Mouse (Mus musculus): Measurements from ENCODE around the gene Prdm10. TPM values are rescaled to one million over a fixed set of nuclear protein-coding genes. Genes with fewer than 3 reads are reported as not detected.
A peak's percentile ranks its signal among the peaks of the same experiment; 100 is the strongest.

The Prdm10 gene
- polyA plus RNA-seq, 1 experiment from 2014 or later = 7.0 TPM

GRCm38 (mm10) chr9:31258237-31258636, 22.1 kb upstream of the Prdm10 start:
- Histone ChIP-seq H3K36me3 (ENCODE audit: control insufficient read depth, insufficient read depth, low read length) (no peaks in the 10 kb centered on the region), H3K27me3 (replicated peaks; ENCODE audit: control insufficient read depth, insufficient read depth, low read length) (no peaks in the 10 kb centered on the region), H3K4me1 (ENCODE audit: control insufficient read depth, insufficient read depth, low read depth, low read length) (no peaks in the 10 kb centered on the region), H3K4me3 (ENCODE audit: low read length) (no peak overlapping the region), H3K9ac (ENCODE audit: low read depth, low read length) (no peak overlapping the region), H3K4me2 (ENCODE audit: low read length) (no peak overlapping the region), H3K27ac (ENCODE audit: low read depth, low read length) (no peak overlapping the region), H3K9me3 (ENCODE audit: control insufficient read depth, low read length) (no peaks in the 10 kb centered on the region)
- WGBS = 74% methylated on average over 3 of the region's 3 CpGs
- no peak for ATAC-seq

DNA sequence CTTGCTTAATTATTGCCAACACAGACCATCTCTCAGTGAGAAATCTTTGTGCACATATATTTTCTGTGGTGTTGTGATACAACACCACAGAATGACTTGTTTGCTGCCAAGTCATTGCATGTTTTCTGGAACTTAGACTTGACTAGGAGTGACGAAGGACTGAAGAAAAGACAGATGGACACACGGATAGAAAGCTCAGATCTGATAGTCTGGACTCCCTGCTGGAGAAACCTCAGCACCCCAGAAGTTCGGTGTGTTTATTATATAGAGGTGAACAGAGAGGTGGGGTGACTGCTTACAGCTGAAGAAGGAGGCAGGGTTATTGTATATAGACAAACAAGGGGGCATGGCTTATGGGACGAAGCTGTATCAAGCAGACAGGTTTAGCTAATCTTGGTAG, 20.1 kb upstream of the Prdm10 start:
- Histone ChIP-seq H3K27ac (ENCODE audit: low read depth, low read length) (no peak overlapping the region), H3K4me1 (ENCODE audit: control insufficient read depth, insufficient read depth, low read depth, low read length) (no peaks in the 10 kb centered on the region), H3K36me3 (ENCODE audit: control insufficient read depth, insufficient read depth, low read length) (no peaks in the 10 kb centered on the region), H3K4me2 (ENCODE audit: low read length) (no peak overlapping the region), H3K4me3 (ENCODE audit: low read length) (no peak overlapping the region), H3K9ac (ENCODE audit: low read depth, low read length) (no peak overlapping the region), H3K9me3 (ENCODE audit: control insufficient read depth, low read length) (no peaks in the 10 kb centered on the region), H3K27me3 (replicated peaks; ENCODE audit: control insufficient read depth, insufficient read depth, low read length) (no peaks in the 10 kb centered on the region)
- ATAC-seq = no peak
- 61% methylated on average over 4 of the region's 4 CpGs for WGBS

- 52% methylated on average over 4 of the region's 4 CpGs for WGBS
- Histone ChIP-seq H3K4me3 (ENCODE audit: low read length) (no peak overlapping the region), H3K4me2 (ENCODE audit: low read length) (no peak overlapping the region), H3K9ac (ENCODE audit: low read depth, low read length) (no peak overlapping the region), H3K27me3 (replicated peaks; ENCODE audit: control insufficient read depth, insufficient read depth, low read length) (no peaks in the 10 kb centered on the region), H3K27ac (ENCODE audit: low read depth, low read length) (no peak overlapping the region), H3K4me1 (ENCODE audit: control insufficient read depth, insufficient read depth, low read depth, low read length) (peaks cover 3% of the 10 kb centered on the region; the same call in 1 of the 2 replicates), H3K9me3 (ENCODE audit: control insufficient read depth, low read length) (no peaks in the 10 kb centered on the region), H3K36me3 (ENCODE audit: control insufficient read depth, insufficient read depth, low read length) (no peaks in the 10 kb centered on the region)
- ATAC-seq = no peak
These were observed 17.9 kb upstream of the Prdm10 start for GRCm38 (mm10) chr9:31262226-31263105.

DNA sequence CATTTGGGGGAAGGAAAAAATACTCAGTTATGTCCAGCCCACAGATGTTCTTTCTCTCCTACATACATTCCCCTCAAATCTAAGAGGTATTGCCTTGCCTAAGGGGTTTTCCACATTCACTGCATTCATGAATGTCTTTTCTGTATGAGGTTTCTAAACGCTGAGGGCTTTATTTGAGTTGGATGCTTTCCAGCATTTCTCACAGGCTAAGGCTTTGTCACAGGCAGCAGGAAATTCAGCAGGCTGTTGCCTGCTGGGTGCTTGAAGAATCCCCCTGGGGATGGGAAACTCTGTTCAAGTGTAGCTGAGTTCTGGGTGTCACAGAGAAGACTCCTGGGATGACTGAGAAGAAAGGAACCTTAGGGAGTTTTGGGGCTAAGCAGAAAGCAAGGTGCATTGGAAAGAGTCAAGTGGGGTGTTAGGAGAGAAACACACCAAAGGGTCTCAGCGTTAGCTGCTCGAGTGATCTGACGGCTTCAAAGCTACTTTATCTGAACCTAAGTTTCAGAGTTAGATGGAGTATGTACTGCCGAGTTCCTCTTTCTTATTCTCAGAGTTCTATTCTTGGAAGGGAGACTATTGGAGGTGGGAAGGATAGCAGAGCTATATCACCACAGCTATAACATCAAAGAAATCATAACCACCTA, 14.2 kb upstream of the Prdm10 start:
- 56% methylated on average over 5 of the region's 5 CpGs for WGBS
- no peaks in the 10 kb centered on the region for H3K9me3 ChIP-seq (ENCODE audit: control insufficient read depth, low read length)
- H3K36me3 ChIP-seq (ENCODE audit: control insufficient read depth, insufficient read depth, low read length) = no peaks in the 10 kb centered on the region
- no peak overlapping the region for H3K9ac ChIP-seq (ENCODE audit: low read depth, low read length)
- no peaks in the 10 kb centered on the region for H3K27me3 ChIP-seq (replicated peaks; ENCODE audit: control insufficient read depth, insufficient read depth, low read length)
- peak; percentile 64; the same call in 1 of the 2 replicates for ATAC-seq
- H3K4me2 ChIP-seq (ENCODE audit: low read length) = 0 out of 2 replicates have a peak overlapping the region, but pooled peaks have one; percentile 8
- H3K4me1 ChIP-seq (ENCODE audit: control insufficient read depth, insufficient read depth, low read depth, low read length) = peaks cover 3% of the 10 kb centered on the region; the same call in 1 of the 2 replicates
- H3K4me3 ChIP-seq (ENCODE audit: low read length) = no peak overlapping the region
- H3K27ac ChIP-seq (ENCODE audit: low read depth, low read length) = peak overlapping the region; percentile 46; the same call in 1 of the 2 replicates

DNA sequence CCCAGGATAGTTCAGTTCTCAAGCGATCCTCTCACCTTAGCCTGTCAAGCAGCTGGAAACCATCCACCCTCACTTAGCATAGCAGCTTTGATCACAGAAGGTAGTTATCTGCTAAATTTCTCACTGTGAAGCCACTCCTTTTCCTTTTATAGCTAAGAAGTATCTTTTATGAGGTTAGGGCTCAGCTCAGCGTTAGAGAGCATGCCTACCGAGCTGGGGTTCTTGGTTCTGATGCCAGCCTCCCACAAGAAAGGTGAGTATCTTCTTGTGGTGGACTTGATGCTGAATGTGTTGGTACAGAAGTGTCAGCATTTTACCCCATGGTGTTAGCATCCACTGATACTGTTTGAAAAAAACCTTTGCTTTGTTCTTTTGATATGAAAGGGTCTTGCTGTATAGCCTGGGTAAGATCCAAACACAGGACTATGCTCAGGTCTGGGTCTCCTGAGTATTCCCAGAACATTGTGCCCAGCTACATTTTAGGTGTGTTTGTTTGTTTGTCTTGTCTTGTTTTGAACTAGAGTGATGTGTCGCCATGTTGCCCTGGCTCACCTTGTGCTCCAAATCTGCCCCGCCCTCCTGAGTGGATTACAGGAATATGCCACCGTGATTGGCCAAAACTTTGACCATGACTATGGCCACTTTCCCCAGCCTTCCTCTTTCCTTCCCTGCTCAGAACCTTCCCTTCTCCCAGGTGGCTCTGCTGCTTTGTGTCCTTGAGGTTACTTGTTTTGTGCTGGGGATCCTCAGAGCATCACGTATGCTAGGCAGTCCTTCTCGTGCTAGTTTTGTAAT, 8.9 kb upstream of the Prdm10 start:
- Histone ChIP-seq H3K4me1 (ENCODE audit: control insufficient read depth, insufficient read depth, low read depth, low read length) (no peaks in the 10 kb centered on the region; the same call in 1 of the 2 replicates), H3K9ac (ENCODE audit: low read depth, low read length) (no peak overlapping the region), H3K4me2 (ENCODE audit: low read length) (no peak overlapping the region), H3K36me3 (ENCODE audit: control insufficient read depth, insufficient read depth, low read length) (no peaks in the 10 kb centered on the region), H3K4me3 (ENCODE audit: low read length) (no peak overlapping the region), H3K27me3 (replicated peaks; ENCODE audit: control insufficient read depth, insufficient read depth, low read length) (no peaks in the 10 kb centered on the region), H3K9me3 (ENCODE audit: control insufficient read depth, low read length) (no peaks in the 10 kb centered on the region), H3K27ac (ENCODE audit: low read depth, low read length) (no peak overlapping the region)
- WGBS = 92% methylated on average over 8 of the region's 8 CpGs
- no peak for ATAC-seq

GRCm38 (mm10) chr9:31272160-31272559, 8.2 kb upstream of the Prdm10 start:
- Histone ChIP-seq H3K4me1 (ENCODE audit: control insufficient read depth, insufficient read depth, low read depth, low read length) (no peaks in the 10 kb centered on the region), H3K4me3 (ENCODE audit: low read length) (no peak overlapping the region), H3K9me3 (ENCODE audit: control insufficient read depth, low read length) (no peaks in the 10 kb centered on the region), H3K36me3 (ENCODE audit: control insufficient read depth, insufficient read depth, low read length) (no peaks in the 10 kb centered on the region), H3K9ac (ENCODE audit: low read depth, low read length) (no peak overlapping the region), H3K27ac (ENCODE audit: low read depth, low read length) (no peak overlapping the region), H3K27me3 (replicated peaks; ENCODE audit: control insufficient read depth, insufficient read depth, low read length) (no peaks in the 10 kb centered on the region), H3K4me2 (ENCODE audit: low read length) (no peak overlapping the region)
- ATAC-seq = no peak
- 74% methylated on average over 4 of the region's 4 CpGs for WGBS

GRCm38 (mm10) chr9:31278651-31279050, 1.7 kb upstream of the Prdm10 start:
- WGBS = 63% methylated on average over 7 of the region's 7 CpGs
- Histone ChIP-seq H3K9ac (ENCODE audit: low read depth, low read length) (no peak overlapping the region), H3K4me1 (ENCODE audit: control insufficient read depth, insufficient read depth, low read depth, low read length) (peaks cover 18% of the 10 kb centered on the region), H3K4me3 (ENCODE audit: low read length) (no peak overlapping the region), H3K27me3 (replicated peaks; ENCODE audit: control insufficient read depth, insufficient read depth, low read length) (no peaks in the 10 kb centered on the region), H3K9me3 (ENCODE audit: control insufficient read depth, low read length) (no peaks in the 10 kb centered on the region), H3K36me3 (ENCODE audit: control insufficient read depth, insufficient read depth, low read length) (no peaks in the 10 kb centered on the region), H3K4me2 (ENCODE audit: low read length) (no peak overlapping the region), H3K27ac (ENCODE audit: low read depth, low read length) (no peak overlapping the region)
- ATAC-seq = no peak

- Histone ChIP-seq H3K36me3 (ENCODE audit: control insufficient read depth, insufficient read depth, low read length) (no peaks in the 10 kb centered on the region), H3K27ac (ENCODE audit: low read depth, low read length) (peak overlapping the region; percentile 100), H3K4me1 (ENCODE audit: control insufficient read depth, insufficient read depth, low read depth, low read length) (peaks cover 18% of the 10 kb centered on the region), H3K9me3 (ENCODE audit: control insufficient read depth, low read length) (no peaks in the 10 kb centered on the region), H3K4me2 (ENCODE audit: low read length) (peak overlapping the region; percentile 89), H3K4me3 (ENCODE audit: low read length) (peak overlapping the region; percentile 63), H3K27me3 (replicated peaks; ENCODE audit: control insufficient read depth, insufficient read depth, low read length) (no peaks in the 10 kb centered on the region), H3K9ac (ENCODE audit: low read depth, low read length) (peak overlapping the region; percentile 94)
- ATAC-seq = no peak
- WGBS = 58% methylated on average over 2 of the region's 2 CpGs
These were observed 1.0 kb upstream of the Prdm10 start for GRCm38 (mm10) chr9:31279306-31279705.

All from hindbrain, embryonic 16.5 days (tissue).